Mouse (Mus musculus) midbrain, embryonic 15.5 days (tissue): ENCODE results near the gene Reep1. TPM values are rescaled to one million over a fixed set of nuclear protein-coding genes. Genes with fewer than 3 reads are reported as not detected.

Source experiments
- ATAC-seq: fragments of 200-750 bp; cut with Nextera tagmentation; replicated peaks from 2 replicates; pipeline ENCODE4 v1.8.0; 2017; ENCODE audit warnings: moderate TSS enrichment
- H3K27ac ChIP-seq: fragments of 300-500 bp; sonication (generic); 2 replicates; pipeline ENCODE4 v1.5.1; 2015; ENCODE audit warnings: mild to moderate bottlenecking, inconsistent platforms
- H3K27me3 ChIP-seq: fragments of 300-500 bp; sonication (generic); replicated peaks from 2 replicates; pipeline ENCODE4 v1.6.1; 2015; ENCODE audit warnings: inconsistent platforms
- H3K36me3 ChIP-seq: fragments of 300-500 bp; sonication (generic); replicated peaks from 2 replicates; pipeline ENCODE4 v1.6.1; 2015; ENCODE audit warnings: inconsistent platforms
- H3K4me1 ChIP-seq: fragments of 300-500 bp; sonication (generic); 2 replicates; pipeline ENCODE4 v1.6.1; 2015; ENCODE audit warnings: inconsistent platforms
- H3K4me2 ChIP-seq: fragments of 300-500 bp; sonication (generic); 2 replicates; pipeline ENCODE4 v1.6.1; 2015; ENCODE audit warnings: inconsistent platforms, mild to moderate bottlenecking, moderate library complexity
- H3K4me3 ChIP-seq: fragments of 300-500 bp; sonication (generic); 2 replicates; pipeline ENCODE4 v1.5.1; 2015; ENCODE audit warnings: mild to moderate bottlenecking, inconsistent platforms
- H3K9ac ChIP-seq: fragments of 300-500 bp; sonication (generic); 2 replicates; pipeline ENCODE4 v1.6.1; 2015; ENCODE audit warnings: mild to moderate bottlenecking, inconsistent platforms
- H3K9me3 ChIP-seq: fragments of 300-500 bp; sonication (generic); 2 replicates; pipeline ENCODE4 v1.6.1; 2016; ENCODE audit warnings: inconsistent platforms
- WGBS: fragments of 180-500 bp; shearing (Covaris S2); methylation state at CpG from one replicate; pipeline ENCODE4 v1.1.7; 2015; ENCODE audit warnings: mixed read lengths; 5-methylcytosine and 5-hydroxymethylcytosine counted together
- polyA plus RNA-seq: library from polyadenylated mRNA; unstranded; fragments of >200 nt; fragmentation: Nextera tagmentation; extraction: Ambion mirVana; gene quantifications from 2 replicates; pipeline ENCODE4 v1.2.1, GENCODE M21; 2015

The Reep1 gene
- polyA plus RNA-seq, 1 experiment from 2014 or later: 331 TPM

DNA sequence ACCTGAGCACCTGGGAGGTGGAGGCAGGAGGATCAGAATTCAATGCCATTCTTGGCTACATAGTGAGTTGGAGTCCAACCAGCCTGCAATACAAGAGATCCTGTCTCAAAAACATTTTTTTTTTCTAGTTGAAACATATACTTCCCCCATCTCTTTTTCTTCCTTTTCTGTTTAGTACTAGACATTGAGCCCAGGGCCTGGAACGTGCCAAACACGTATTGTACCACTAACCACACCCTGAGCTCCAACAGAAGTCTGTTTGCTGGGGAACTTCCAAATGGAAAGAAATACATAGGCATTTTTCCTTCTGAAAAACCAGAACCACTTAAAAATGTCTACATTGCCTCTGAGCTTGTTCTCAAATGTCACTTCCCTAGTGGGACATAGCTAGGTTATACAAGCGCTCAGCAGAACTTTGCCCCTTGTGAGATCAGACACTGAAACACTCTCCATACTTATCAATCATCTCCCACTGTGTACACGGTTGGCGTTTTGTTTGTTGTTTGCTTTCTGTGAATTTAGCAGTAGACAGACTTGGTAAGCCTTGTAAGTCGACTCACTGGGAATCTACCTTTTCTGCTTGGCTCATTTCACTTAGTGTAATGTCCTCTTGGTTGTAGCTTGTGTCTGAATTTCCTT lies 34.8 kb downstream of the Reep1 start:
- Histone ChIP-seq H3K4me2 (no peak overlapping the region), H3K9me3 (no peaks in the 10 kb centered on the region), H3K27me3 (no peaks in the 10 kb centered on the region), H3K9ac (no peak overlapping the region), H3K4me1 (peaks cover 27% of the 10 kb centered on the region), H3K36me3 (no peaks in the 10 kb centered on the region), H3K4me3 (no peak overlapping the region), H3K27ac (no peak overlapping the region)
- ATAC-seq: no peak
- WGBS: 86% methylated on average over 6 of the region's 6 CpGs

DNA sequence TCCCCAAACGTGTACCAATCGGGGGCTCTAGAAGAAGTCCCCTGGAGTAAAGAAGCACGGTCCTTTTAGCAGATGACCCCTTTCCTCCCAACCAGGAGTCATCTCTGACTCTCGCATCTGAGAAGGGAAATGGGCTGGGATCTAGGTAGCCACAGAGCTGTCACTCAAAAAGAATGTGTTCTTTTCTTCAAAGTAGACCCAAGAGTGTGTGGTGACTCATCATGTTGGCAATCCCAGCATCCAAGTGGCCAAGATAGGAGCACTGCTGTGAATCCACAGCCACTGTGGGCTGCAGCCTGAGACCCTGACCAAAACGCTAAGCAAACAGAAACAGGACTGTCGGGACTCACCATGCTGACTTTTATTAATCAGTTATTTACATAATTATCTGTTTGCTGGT lies 37.6 kb downstream of the Reep1 start:
- Histone ChIP-seq H3K27me3 (no peaks in the 10 kb centered on the region), H3K4me2 (no peak overlapping the region), H3K4me3 (no peak overlapping the region), H3K27ac (no peak overlapping the region), H3K36me3 (no peaks in the 10 kb centered on the region), H3K9me3 (no peaks in the 10 kb centered on the region), H3K9ac (no peak overlapping the region), H3K4me1 (peaks cover 15% of the 10 kb centered on the region)
- no peak for ATAC-seq
- WGBS: 89% methylated on average over 6 of the region's 6 CpGs

DNA sequence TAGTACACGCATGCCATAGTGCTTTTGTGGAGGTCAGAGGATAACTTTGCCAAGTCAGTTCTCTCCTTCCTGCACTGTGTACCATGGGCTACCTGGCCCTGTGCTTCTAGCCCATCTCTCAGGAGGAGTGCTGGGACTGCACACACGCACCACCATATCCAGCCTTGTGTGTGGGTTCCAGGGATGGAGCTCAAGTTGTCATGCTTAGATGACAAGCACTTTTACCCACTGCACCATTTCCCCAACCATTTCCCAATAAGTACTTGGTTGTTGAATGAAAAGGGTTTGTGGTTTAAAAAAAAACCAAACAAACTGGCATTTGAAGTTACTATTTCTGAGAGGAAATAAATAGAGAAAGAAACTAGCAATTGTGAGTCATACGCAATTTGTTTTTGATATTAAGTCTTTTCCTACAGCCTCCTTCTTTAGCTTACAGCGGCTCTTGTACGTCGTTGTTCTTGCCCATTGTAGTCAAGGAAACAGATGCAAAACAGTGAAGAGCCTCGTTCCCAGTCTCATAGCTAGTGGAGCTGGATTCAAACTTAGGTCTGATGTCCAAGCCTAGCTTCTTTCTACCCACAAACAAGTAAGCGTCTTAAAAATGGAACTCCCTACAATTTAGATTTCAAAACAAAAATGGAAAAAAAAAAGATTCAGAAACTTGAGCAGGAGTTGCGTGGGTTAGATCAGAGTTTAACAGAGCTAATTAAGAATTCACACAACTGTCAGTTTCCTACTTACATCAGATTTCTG lies 38.3 kb downstream of the Reep1 start:
- Histone ChIP-seq H3K36me3 (no peaks in the 10 kb centered on the region), H3K9ac (no peak overlapping the region), H3K4me3 (no peak overlapping the region), H3K27ac (no peak overlapping the region), H3K9me3 (no peaks in the 10 kb centered on the region), H3K4me2 (no peak overlapping the region), H3K27me3 (no peaks in the 10 kb centered on the region), H3K4me1 (peaks cover 8% of the 10 kb centered on the region)
- ATAC-seq: no peak
- WGBS: 49% methylated on average over 9 of the region's 9 CpGs

DNA sequence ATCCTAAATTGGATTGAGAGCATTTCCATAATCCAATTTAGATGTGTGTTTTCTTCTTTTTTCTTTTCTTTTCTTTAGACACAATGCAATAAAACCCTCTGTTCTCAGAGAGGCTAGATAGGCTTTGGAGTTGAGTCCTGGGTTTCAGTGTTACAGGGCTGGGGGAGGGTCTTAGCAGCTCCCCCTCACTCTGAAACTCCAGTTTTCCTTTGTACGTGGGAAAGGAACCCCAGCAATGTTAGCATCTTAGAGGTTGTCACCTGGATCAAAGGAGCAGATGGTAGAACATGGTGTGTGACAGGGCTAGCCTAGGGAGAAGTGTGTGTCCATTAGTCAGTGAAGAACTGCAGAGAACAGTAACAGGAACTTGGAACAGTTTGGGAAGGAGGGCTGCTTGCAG lies 38.9 kb downstream of the Reep1 start:
- no peak overlapping the region for H3K4me2 ChIP-seq
- no peak overlapping the region for H3K4me3 ChIP-seq
- H3K9ac ChIP-seq: no peak overlapping the region
- H3K27me3 ChIP-seq: no peaks in the 10 kb centered on the region
- H3K4me1 ChIP-seq: peaks cover 2% of the 10 kb centered on the region
- no peaks in the 10 kb centered on the region for H3K36me3 ChIP-seq
- no peaks in the 10 kb centered on the region for H3K9me3 ChIP-seq
- H3K27ac ChIP-seq: no peak overlapping the region
- no peak for ATAC-seq
- WGBS: 7% methylated on average over 1 of the region's 1 CpGs

DNA sequence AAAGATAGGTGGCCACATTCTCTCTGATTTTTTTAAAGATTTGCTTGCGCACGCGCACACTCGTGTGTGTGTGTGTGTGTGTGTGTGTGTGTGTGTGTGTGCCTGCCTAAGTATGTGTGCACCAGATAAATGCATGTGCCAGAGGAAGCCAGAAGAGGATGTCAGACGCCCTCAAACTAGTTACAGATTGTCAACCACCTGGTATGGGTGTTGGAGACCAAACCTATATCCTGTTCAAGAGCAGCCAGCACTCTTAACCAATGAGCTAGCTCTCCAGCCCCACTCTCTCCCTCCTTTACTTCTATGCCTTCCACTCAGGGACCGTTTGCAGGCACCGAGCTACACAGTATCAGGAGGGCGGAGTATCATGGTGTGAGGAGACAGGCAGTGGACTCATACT lies 39.5 kb downstream of the Reep1 start:
- no peak overlapping the region for H3K27ac ChIP-seq

DNA sequence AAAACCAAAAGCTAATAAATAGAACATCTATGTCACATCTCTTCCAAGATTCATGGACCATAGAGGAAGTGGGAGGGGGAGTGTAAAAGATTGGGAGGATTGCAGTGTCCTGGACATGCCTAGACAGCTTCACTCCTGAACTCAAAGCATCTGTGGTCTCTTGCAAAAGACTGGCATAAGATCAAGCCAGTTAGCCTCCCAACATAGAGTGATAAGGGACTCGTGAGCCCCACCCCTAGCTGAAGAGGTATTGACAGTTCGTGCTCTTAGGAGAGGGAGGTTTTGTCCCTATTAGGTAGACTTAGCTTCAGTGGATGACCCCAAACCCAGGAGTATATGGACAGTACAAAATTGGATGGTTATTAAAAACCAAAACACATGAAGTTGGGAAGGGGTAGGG lies 44.2 kb downstream of the Reep1 start:
- Histone ChIP-seq H3K27ac (no peak overlapping the region), H3K9ac (no peak overlapping the region), H3K4me2 (no peak overlapping the region), H3K27me3 (no peaks in the 10 kb centered on the region), H3K4me3 (no peak overlapping the region), H3K36me3 (no peaks in the 10 kb centered on the region), H3K9me3 (no peaks in the 10 kb centered on the region), H3K4me1 (0 out of 2 replicates have a peak, but pooled peaks cover 2% of the 10 kb centered on the region)
- ATAC-seq: no peak
- 81% methylated on average over 2 of the region's 2 CpGs for WGBS

More for the DNA sequence above, 39.5 kb downstream of the Reep1 start:
- Histone ChIP-seq H3K27me3 (no peaks in the 10 kb centered on the region), H3K36me3 (no peaks in the 10 kb centered on the region), H3K4me3 (no peak overlapping the region), H3K4me2 (no peak overlapping the region), H3K9ac (no peak overlapping the region), H3K9me3 (no peaks in the 10 kb centered on the region), H3K4me1 (no peaks in the 10 kb centered on the region)
- ATAC-seq: no peak
- 85% methylated on average over 8 of the region's 8 CpGs for WGBS

DNA sequence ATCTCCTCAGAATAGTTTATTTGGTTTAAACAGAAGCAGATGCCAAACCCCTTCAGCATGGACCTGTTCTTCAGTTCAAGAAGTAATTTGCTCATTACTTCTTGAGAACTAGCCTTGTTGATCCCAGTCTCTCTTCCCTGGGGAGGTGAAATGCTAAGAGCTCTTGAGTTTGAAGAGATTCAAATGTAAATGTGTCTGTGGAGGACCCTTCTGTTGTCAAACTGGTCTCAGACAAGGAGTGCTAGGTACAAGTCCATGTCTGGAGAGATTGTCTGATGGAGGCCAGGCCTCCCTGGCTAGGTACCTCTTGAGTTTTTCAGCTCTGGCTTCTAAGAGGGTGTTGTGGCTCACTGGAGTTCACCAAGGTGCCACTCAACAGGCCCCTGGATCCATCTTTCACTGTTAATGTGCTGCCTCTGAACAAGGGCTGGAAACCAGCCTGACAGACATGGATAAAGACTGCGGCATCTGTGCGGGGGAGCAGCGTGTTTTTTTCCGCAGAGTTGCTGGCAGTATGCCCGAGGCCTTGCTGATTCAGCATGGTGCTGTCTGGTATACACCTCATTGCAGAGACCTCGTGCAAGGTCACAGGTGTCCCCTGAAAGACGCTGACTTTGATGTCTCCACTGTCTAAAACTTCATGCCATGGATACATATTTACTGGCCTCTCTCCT lies 45.6 kb downstream of the Reep1 start:
- H3K27me3 ChIP-seq: no peaks in the 10 kb centered on the region
- no peak overlapping the region for H3K9ac ChIP-seq
- no peak overlapping the region for H3K27ac ChIP-seq
- no peak overlapping the region for H3K4me3 ChIP-seq
- H3K36me3 ChIP-seq: no peaks in the 10 kb centered on the region
- H3K9me3 ChIP-seq: no peaks in the 10 kb centered on the region
- H3K4me1 ChIP-seq: peaks cover 8% of the 10 kb centered on the region
- no peak overlapping the region for H3K4me2 ChIP-seq
- WGBS: 76% methylated on average over 7 of the region's 7 CpGs
- ATAC-seq: no peak

DNA sequence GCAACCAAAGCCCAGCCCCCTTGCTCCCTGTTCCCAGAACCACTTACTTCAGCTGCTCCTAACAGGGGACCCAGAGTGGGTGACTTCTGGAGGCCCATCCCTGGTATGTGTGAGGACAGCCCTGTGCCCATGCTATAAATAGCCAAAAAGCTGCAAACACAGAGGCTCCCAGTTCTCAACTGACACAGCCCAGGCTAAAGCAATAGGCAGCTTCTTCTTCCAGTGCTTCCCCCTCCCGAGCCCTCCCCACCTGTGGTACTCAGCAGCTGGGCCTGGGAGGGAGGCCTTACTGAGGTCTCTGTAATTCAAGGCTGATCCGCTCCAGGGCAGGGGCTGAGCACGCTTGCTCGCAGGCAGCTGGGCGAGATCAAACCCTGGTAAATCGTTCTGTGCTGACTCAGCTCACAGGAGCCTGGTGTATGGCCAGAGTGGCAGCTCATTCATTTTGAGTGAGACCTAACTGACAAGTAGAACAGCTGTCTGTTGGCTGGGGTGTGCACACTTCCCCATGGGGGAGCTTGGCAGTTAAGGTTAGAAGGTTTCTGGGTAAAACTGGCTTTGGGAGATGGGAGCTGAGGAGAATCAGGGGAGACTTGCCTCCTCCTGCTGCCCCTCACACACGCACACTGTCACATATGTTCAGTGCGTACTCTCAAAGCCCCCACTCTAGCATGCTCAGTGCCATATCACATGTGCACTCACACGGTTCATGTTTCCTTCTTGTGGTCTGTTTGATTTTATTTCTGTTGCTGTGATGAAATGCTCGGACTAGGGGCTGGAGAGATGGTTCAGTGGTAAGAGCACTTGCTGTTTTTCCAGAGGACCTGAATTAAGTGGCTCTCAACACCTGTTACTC lies 49.9 kb downstream of the Reep1 start:
- peaks cover 10% of the 10 kb centered on the region; the same call in 1 of the 2 replicates for H3K36me3 ChIP-seq
- no peak overlapping the region for H3K9ac ChIP-seq
- H3K4me1 ChIP-seq: peaks cover 8% of the 10 kb centered on the region
- no peak overlapping the region for H3K4me3 ChIP-seq
- H3K4me2 ChIP-seq: no peak overlapping the region
- no peaks in the 10 kb centered on the region for H3K27me3 ChIP-seq
- 55% methylated on average over 10 of the region's 10 CpGs for WGBS
- no peak overlapping the region for H3K27ac ChIP-seq
- no peaks in the 10 kb centered on the region for H3K9me3 ChIP-seq
- peak; percentile 59 for ATAC-seq

DNA sequence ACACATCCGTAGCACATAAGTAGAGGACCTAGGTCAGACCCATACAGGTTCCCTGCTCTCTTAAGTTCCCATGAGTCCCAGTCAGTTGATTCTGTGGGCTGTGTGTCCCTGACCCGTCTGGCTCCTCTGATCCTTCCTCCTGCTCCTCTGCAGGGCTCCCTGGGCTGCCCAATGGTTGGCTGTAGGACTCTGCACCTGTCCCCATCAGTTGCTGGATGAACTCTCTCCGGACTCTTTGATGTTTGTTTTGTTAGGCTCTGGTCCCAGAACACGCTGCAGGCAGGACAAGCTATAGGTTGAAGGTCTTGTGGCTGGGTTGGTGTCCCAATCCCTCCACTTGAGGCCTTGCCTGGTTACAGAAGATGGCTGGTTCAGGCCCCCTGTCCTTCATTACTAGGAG lies 51.4 kb downstream of the Reep1 start:
- peaks cover 17% of the 10 kb centered on the region; the same call in 1 of the 2 replicates for H3K36me3 ChIP-seq
- no peak overlapping the region for H3K9ac ChIP-seq
- H3K27ac ChIP-seq: no peak overlapping the region
- H3K27me3 ChIP-seq: no peaks in the 10 kb centered on the region
- no peak overlapping the region for H3K4me2 ChIP-seq
- no peak overlapping the region for H3K4me3 ChIP-seq
- 82% methylated on average over 4 of the region's 4 CpGs for WGBS
- peaks cover 8% of the 10 kb centered on the region for H3K4me1 ChIP-seq
- ATAC-seq: no peak
- no peaks in the 10 kb centered on the region for H3K9me3 ChIP-seq

DNA sequence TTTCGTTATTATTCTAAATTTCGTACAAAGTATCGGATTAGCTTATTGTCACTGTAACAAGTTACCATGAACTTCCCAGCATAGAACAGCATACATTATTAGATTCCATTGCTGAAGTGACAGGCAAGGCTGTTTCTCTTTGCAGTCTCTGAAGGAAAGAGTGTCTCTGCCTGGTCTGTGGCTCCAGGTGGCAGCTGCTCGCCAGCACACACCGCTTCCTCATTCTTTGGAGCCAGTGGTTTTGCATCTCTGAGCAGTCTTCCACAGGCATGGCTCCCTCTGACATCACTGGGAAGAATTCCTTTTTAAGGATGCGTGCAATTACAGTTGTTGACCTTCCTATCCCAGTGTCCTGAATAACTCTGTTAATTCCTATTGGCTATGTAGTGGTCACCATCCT lies 52.7 kb downstream of the Reep1 start:
- ATAC-seq: no peak
- WGBS: 85% methylated on average over 6 of the region's 6 CpGs

DNA sequence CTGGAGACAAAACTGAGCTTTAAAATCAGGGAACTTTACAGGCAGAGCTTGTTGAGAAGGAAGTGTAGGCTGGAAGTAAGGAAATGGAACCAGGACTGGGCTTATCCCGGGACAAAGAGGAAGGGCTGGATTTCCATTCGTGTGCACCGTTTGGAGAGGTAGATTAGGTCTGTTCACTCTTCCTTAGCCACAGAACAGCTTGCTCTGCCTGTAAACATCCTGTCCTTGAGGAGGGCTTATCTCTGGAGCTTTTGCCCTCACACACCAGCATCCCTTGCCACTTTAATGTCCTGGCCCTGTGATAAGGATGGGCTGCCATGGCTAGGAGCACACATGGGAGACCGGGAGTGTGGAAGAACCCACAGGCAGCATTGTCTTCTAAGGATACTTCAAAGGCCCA lies 60.4 kb downstream of the Reep1 start:
- Histone ChIP-seq H3K4me1 (no peaks in the 10 kb centered on the region), H3K4me2 (no peak overlapping the region), H3K4me3 (no peak overlapping the region), H3K9ac (no peak overlapping the region), H3K27me3 (no peaks in the 10 kb centered on the region), H3K36me3 (peaks cover 26% of the 10 kb centered on the region), H3K27ac (no peak overlapping the region), H3K9me3 (no peaks in the 10 kb centered on the region)
- ATAC-seq: no peak
- WGBS: 82% methylated on average over 4 of the region's 4 CpGs

More for the DNA sequence above, 52.7 kb downstream of the Reep1 start:
- H3K4me2 ChIP-seq: no peak overlapping the region
- H3K27ac ChIP-seq: no peak overlapping the region
- H3K9me3 ChIP-seq: no peaks in the 10 kb centered on the region
- peaks cover 17% of the 10 kb centered on the region for H3K36me3 ChIP-seq
- peaks cover 8% of the 10 kb centered on the region for H3K4me1 ChIP-seq
- H3K9ac ChIP-seq: no peak overlapping the region
- no peak overlapping the region for H3K4me3 ChIP-seq
- no peaks in the 10 kb centered on the region for H3K27me3 ChIP-seq
